Mouse (Mus musculus) liver, embryonic 14.5 days (tissue): ENCODE data around the gene Ric8b.

ENCODE experiments used
- CTCF ChIP-seq: IDR thresholded peaks from 2 replicates; pipeline ENCODE4 v1.5.1; 2016; ENCODE audit warnings: antibody characterized with exemption, low read depth, control low read depth
- EP300 ChIP-seq: IDR thresholded peaks from 2 replicates; pipeline ENCODE4 v1.6.1; 2016; ENCODE audit warnings: antibody characterized with exemption, low read depth

- no peak for TF ChIP-seq CTCF
- TF ChIP-seq EP300, result no peak
Measured at GRCm38 (mm10) chr10:85044191-85044711, 126.8 kb downstream of the Ric8b start.
